Mouse (Mus musculus) T-helper 17 cell (primary cell): ENCODE results near the gene Ccdc18.
"Not testable (repeated sequence)": the region's sequence is repeated elsewhere in the genome, so short reads cannot be mapped to it uniquely, and the experiment has no call there.

Experiments
- in situ Hi-C, 2 experiments: fragments of 300-600 bp; cut with MboI, MseI; formaldehyde crosslinking; loops; 1 replicate in 1 of 2; 2 replicates in 1 of 2; pipeline ENCODE4 v1.15.1; 2025; ENCODE audit warnings: high pct_unique_total_duplicates in 2 of 2

The Ccdc18 gene

GRCm38 (mm10) chr5:108132441-108133243, at the start of gene Ccdc18, which contains the start of gene Tmed5:
Ccdc18 (plus strand) TSS chr5:108132875.
Tmed5 (minus strand) TSS chr5:108132620.
- in situ Hi-C loops = no loop called here

GRCm38 (mm10) chr5:108085440-108085839, 47.2 kb upstream of the Ccdc18 start:
- in situ Hi-C loops = no loop called here

GRCm38 (mm10) chr5:108092731-108093130, 39.9 kb upstream of the Ccdc18 start:
- in situ Hi-C loops = not testable (repeated sequence)

GRCm38 (mm10) chr5:108097676-108098075, 35.0 kb upstream of the Ccdc18 start:
- in situ Hi-C loops = no loop called here

GRCm38 (mm10) chr5:108100196-108100595, 32.5 kb upstream of the Ccdc18 start:
- in situ Hi-C loops = no loop called here

- in situ Hi-C loops = no loop called here
These were observed 28.4 kb upstream of the Ccdc18 start for GRCm38 (mm10) chr5:108104306-108104705.

GRCm38 (mm10) chr5:108109346-108109745, 23.3 kb upstream of the Ccdc18 start:
- in situ Hi-C loops = no loop called here

GRCm38 (mm10) chr5:108117693-108118092, 15.0 kb upstream of the Ccdc18 start:
- in situ Hi-C loops = no loop called here

- in situ Hi-C loops = no loop called here
These were observed 12.3 kb upstream of the Ccdc18 start for GRCm38 (mm10) chr5:108120221-108120900.

- in situ Hi-C loops = no loop called here
These were observed 730 bp upstream of the Ccdc18 start for GRCm38 (mm10) chr5:108131849-108132440.

GRCm38 (mm10) chr5:108152592-108152991, 19.9 kb downstream of the Ccdc18 start:
- in situ Hi-C loops = no loop called here

GRCm38 (mm10) chr5:108160796-108161195, 28.1 kb downstream of the Ccdc18 start:
- in situ Hi-C loops = loop anchor here in 1 of 2 experiments (10.0 kb wide), 1 partner anchor 236 kb away; no protein-coding TSS in a partner anchor

GRCm38 (mm10) chr5:108163695-108164094, 31.0 kb downstream of the Ccdc18 start:
- in situ Hi-C loops = loop anchor here in 1 of 2 experiments (10.0 kb wide), 1 partner anchor 239 kb away; no protein-coding TSS in a partner anchor

GRCm38 (mm10) chr5:108184050-108184449, 51.4 kb downstream of the Ccdc18 start:
- in situ Hi-C loops = no loop called here

GRCm38 (mm10) chr5:108188967-108189366, 56.3 kb downstream of the Ccdc18 start:
- in situ Hi-C loops = no loop called here

GRCm38 (mm10) chr5:108206008-108206407, 73.3 kb downstream of the Ccdc18 start:
- in situ Hi-C loops = no loop called here

GRCm38 (mm10) chr5:108211512-108211911, 78.8 kb downstream of the Ccdc18 start:
- in situ Hi-C loops = no loop called here

- in situ Hi-C loops = no loop called here
These were observed 82.3 kb downstream of the Ccdc18 start for GRCm38 (mm10) chr5:108214928-108215327.

GRCm38 (mm10) chr5:108224077-108224476, 91.4 kb downstream of the Ccdc18 start:
- in situ Hi-C loops = no loop called here

GRCm38 (mm10) chr5:108226159-108226558, 93.5 kb downstream of the Ccdc18 start:
- in situ Hi-C loops = no loop called here

GRCm38 (mm10) chr5:108246314-108246765, 113.7 kb downstream of the Ccdc18 start:
- in situ Hi-C loops = no loop called here

GRCm38 (mm10) chr5:108250033-108250432, 117.4 kb downstream of the Ccdc18 start:
- in situ Hi-C loops = no loop called here
